Mouse (Mus musculus): ENCODE measurements around the gene Olfr430.
"Not testable (repeated sequence)": the region's sequence is repeated elsewhere in the genome, so short reads cannot be mapped to it uniquely, and the experiment has no call there.

DNA sequence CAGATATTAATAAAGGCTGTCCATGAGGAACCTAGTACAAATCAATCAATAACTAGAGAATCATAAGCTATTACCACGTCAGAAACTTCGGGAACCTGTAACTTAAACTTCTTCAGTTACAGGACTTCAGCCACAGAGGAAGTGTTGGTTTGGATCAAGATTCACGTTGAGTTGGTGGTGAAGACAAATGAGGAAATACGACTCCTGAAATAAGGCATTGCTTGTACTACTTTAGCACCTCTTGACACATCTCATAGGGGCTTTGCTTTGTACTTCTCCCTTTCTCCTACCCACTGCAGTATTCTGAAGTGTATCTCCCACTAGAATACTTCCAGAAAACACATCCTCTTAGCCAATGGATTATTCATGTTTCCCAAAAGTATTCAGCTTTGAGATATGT is 17.0 kb upstream of the Olfr430 start:
- not testable (repeated sequence) for TF ChIP-seq CTCF (IDR thresholded peaks at IDR 0.05; ENCODE audit: control insufficient read depth, insufficient read depth, insufficient replicate concordance, low read depth, low read length); POLR2A (IDR thresholded peaks at IDR 0.05; ENCODE audit: control insufficient read depth, low read depth, low read length)

Measured in testis, adult 2 months (tissue).